Mouse (Mus musculus) intestine, embryonic 14.5 days (tissue): ENCODE data around the gene H2afj. TPM values are rescaled to one million over a fixed set of nuclear protein-coding genes. Genes with fewer than 3 reads are reported as not detected.

Experiments
- ATAC-seq: fragments of 200-750 bp; cut with Nextera tagmentation; replicated peaks from 2 replicates; pipeline ENCODE4 v1.8.0; 2017; ENCODE audit warnings: low read depth, moderate number of reproducible peaks, moderate TSS enrichment, moderate library complexity; ENCODE audit not compliant: low FRiP score, low TSS enrichment
- DNase-seq: peaks from one replicate; pipeline ENCODE4 v3.0.0-alpha.2; 2018; ENCODE audit warnings: low spot score
- H3K27ac ChIP-seq: fragments of 300-500 bp; sonication (generic); 2 replicates; pipeline ENCODE4 v1.5.1; 2014; ENCODE audit warnings: low read depth, mild to moderate bottlenecking, control low read depth
- H3K27me3 ChIP-seq: fragments of 300-500 bp; sonication (generic); replicated peaks from 2 replicates; pipeline ENCODE4 v1.6.1; 2014; ENCODE audit warnings: low read length, control low read depth; ENCODE audit not compliant: control insufficient read depth, insufficient read depth
- H3K36me3 ChIP-seq: fragments of 300-500 bp; sonication (generic); 2 replicates; pipeline ENCODE4 v1.6.1; 2014; ENCODE audit warnings: low read length, control low read depth; ENCODE audit not compliant: control insufficient read depth, insufficient read depth
- H3K4me1 ChIP-seq: fragments of 300-500 bp; sonication (generic); replicated peaks from 2 replicates; pipeline ENCODE4 v1.6.1; 2014; ENCODE audit warnings: low read length, control low read depth, mixed read lengths; ENCODE audit not compliant: control insufficient read depth, insufficient read depth
- H3K4me2 ChIP-seq: fragments of 300-500 bp; sonication (generic); 2 replicates; pipeline ENCODE4 v1.6.1; 2014; ENCODE audit warnings: low read length
- H3K4me3 ChIP-seq: fragments of 300-500 bp; sonication (generic); 2 replicates; pipeline ENCODE4 v1.5.1; 2014; ENCODE audit warnings: low read depth, low read length, control low read depth, mixed read lengths
- H3K9ac ChIP-seq: fragments of 300-500 bp; sonication (generic); 2 replicates; pipeline ENCODE4 v1.6.1; 2014; ENCODE audit warnings: mild to moderate bottlenecking, low read length
- H3K9me3 ChIP-seq: fragments of 300-500 bp; sonication (generic); 2 replicates; pipeline ENCODE4 v1.6.1; 2016; ENCODE audit warnings: low read length, control low read depth; ENCODE audit not compliant: control insufficient read depth
- WGBS: fragments of 180-500 bp; shearing (Covaris S2); extraction: QIAGEN DNeasy Blood & Tissue Kit; methylation state at CpG from one replicate; pipeline ENCODE4 v1.1.7; 2014; 5-methylcytosine and 5-hydroxymethylcytosine counted together
- microRNA-seq: library from miRNA; unstranded; fragments of <30 nt; microRNA quantifications from one replicate; pipeline ENCODE4, GENCODE M21; 2016
- polyA plus RNA-seq: library from polyadenylated mRNA; unstranded; fragments of >200 nt; fragmentation: Nextera tagmentation; extraction: Ambion mirVana; gene quantifications from 2 replicates; pipeline ENCODE4 v1.2.1, GENCODE M21; 2014

H2afj gene
- polyA plus RNA-seq, 1 experiment from 2014 or later: 182 TPM

- H3K4me3 ChIP-seq: no peak overlapping the region
- peak overlapping the region; percentile 42; the same call in 1 of the 2 replicates for H3K4me2 ChIP-seq
- DNase-seq (no peak), ATAC-seq (no peak)
- no peak overlapping the region for H3K27ac ChIP-seq
- peaks cover 31% of the 10 kb centered on the region for H3K4me1 ChIP-seq
- no peaks in the 10 kb centered on the region for H3K9me3 ChIP-seq
- 70% methylated on average over 2 of the region's 2 CpGs for WGBS
- no peaks in the 10 kb centered on the region for H3K36me3 ChIP-seq
- no peaks in the 10 kb centered on the region for H3K27me3 ChIP-seq
- H3K9ac ChIP-seq: no peak overlapping the region
Measured at GRCm38 (mm10) chr6:136855183-136855582, 47.1 kb downstream of the H2afj start.

- H3K9ac ChIP-seq: 0 out of 2 replicates have a peak overlapping the region, but pooled peaks have one; percentile 31
- H3K4me3 ChIP-seq: 0 out of 2 replicates have a peak overlapping the region, but pooled peaks have one; percentile 15
- WGBS: 31% methylated on average over 14 of the region's 14 CpGs
- no peaks in the 10 kb centered on the region for H3K9me3 ChIP-seq
- no peaks in the 10 kb centered on the region for H3K27me3 ChIP-seq
- no peaks in the 10 kb centered on the region for H3K36me3 ChIP-seq
- no peak for ATAC-seq
- peaks cover 31% of the 10 kb centered on the region for H3K4me1 ChIP-seq
- DNase-seq: no peak
- H3K27ac ChIP-seq: peak overlapping the region; percentile 47; the same call in 1 of the 2 replicates
- H3K4me2 ChIP-seq: peak overlapping the region; percentile 42
Measured at GRCm38 (mm10) chr6:136856071-136856636, 48.1 kb downstream of the H2afj start.

- ATAC-seq (no peak), DNase-seq (peak; percentile 64)
- peak within 1 kb of the TSS; percentile 22; the same call in 1 of the 2 replicates for H3K9ac ChIP-seq
- no peaks in the 10 kb centered on the region for H3K9me3 ChIP-seq
- peaks cover 31% of the 10 kb centered on the region for H3K4me1 ChIP-seq
- H3K4me3 ChIP-seq: peak within 1 kb of the TSS; percentile 15; the same call in 1 of the 2 replicates
- H3K4me2 ChIP-seq: peak within 1 kb of the TSS; percentile 42
- H3K36me3 ChIP-seq: no peaks in the 10 kb centered on the region
- WGBS: 30% methylated on average over 18 of the region's 18 CpGs
- H3K27me3 ChIP-seq: no peaks in the 10 kb centered on the region
- peak within 1 kb of the TSS; percentile 88 for H3K27ac ChIP-seq
Measured at GRCm38 (mm10) chr6:136857186-136857872, 49.3 kb downstream of the H2afj start, which contains the start of gene Art4. Gene Art4, minus strand, starts transcription at chr6:136857733.

- Histone ChIP-seq H3K4me3 (0 out of 2 replicates have a peak overlapping the region, but pooled peaks have one; percentile 15), H3K36me3 (no peaks in the 10 kb centered on the region), H3K27ac (peak overlapping the region; percentile 88), H3K9me3 (no peaks in the 10 kb centered on the region), H3K27me3 (no peaks in the 10 kb centered on the region), H3K4me1 (peaks cover 27% of the 10 kb centered on the region), H3K9ac (peak overlapping the region; percentile 22; the same call in 1 of the 2 replicates), H3K4me2 (peak overlapping the region; percentile 42)
- 9% methylated on average over 11 of the region's 11 CpGs for WGBS
- DNase-seq: no peak
- ATAC-seq: no peak
Measured at GRCm38 (mm10) chr6:136857873-136858260, 49.8 kb downstream of the H2afj start.

GRCm38 (mm10) chr6:136858420-136858819 is 50.4 kb downstream of the H2afj start:
- H3K27me3 ChIP-seq: no peaks in the 10 kb centered on the region
- no peak for ATAC-seq
- peak overlapping the region; percentile 88 for H3K27ac ChIP-seq
- H3K4me2 ChIP-seq: no peak overlapping the region
- no peak overlapping the region for H3K4me3 ChIP-seq
- no peaks in the 10 kb centered on the region for H3K36me3 ChIP-seq
- no peak for DNase-seq
- H3K9ac ChIP-seq: no peak overlapping the region
- peaks cover 27% of the 10 kb centered on the region for H3K4me1 ChIP-seq
- WGBS: 37% methylated on average over 8 of the region's 8 CpGs
- H3K9me3 ChIP-seq: no peaks in the 10 kb centered on the region

Small RNA genes within 50 kb of the gene (microRNA-seq; reads per million reads assigned to microRNA genes)
- not detected for gene Gm44364

Other genes with a start within 250 kb of the H2afj start
- 6.1 and 7.5 TPM in 2 replicates for gene Plbd1, start 146.3 kb upstream of the H2afj start, polyA plus RNA-seq
- 62.1 and 63.7 TPM in 2 replicates for gene Gucy2c, start 26.5 kb upstream of the H2afj start, polyA plus RNA-seq
- 1.3 and 2.2 TPM in 2 replicates for gene Hist4h4, start 3.8 kb upstream of the H2afj start, polyA plus RNA-seq
- gene BC049715, start 19.4 kb downstream of the H2afj start, polyA plus RNA-seq: 1.1 and 1.7 TPM in 2 replicates
- gene Wbp11, start 20.0 kb downstream of the H2afj start, polyA plus RNA-seq: 113 TPM in 2 replicates
- 3.7 and 4.0 TPM in 2 replicates for gene Smco3, start 27.2 kb downstream of the H2afj start, polyA plus RNA-seq
- gene Art4, start 49.5 kb downstream of the H2afj start, polyA plus RNA-seq: 2.0 and 3.5 TPM in 2 replicates
- 101 and 117 TPM in 2 replicates for gene Mgp, start 67.6 kb downstream of the H2afj start, polyA plus RNA-seq
- gene Erp27, start 113.9 kb downstream of the H2afj start, polyA plus RNA-seq: 1.1 and 6.0 TPM in 2 replicates
- 1.1 TPM in 1 of 2 replicates, not detected in the other for gene Pde6h, start 115.6 kb downstream of the H2afj start, polyA plus RNA-seq
- 57.9 and 60.1 TPM in 2 replicates for gene Arhgdib, start 133.7 kb downstream of the H2afj start, polyA plus RNA-seq